Mouse (Mus musculus) liver, embryonic 16.5 days (tissue): ENCODE measurements around the gene Omd. TPM values are rescaled to one million over a fixed set of nuclear protein-coding genes. Genes with fewer than 3 reads are reported as not detected.

Experiments used
- ATAC-seq: fragments of 200-750 bp; cut with Nextera tagmentation; 2 replicates; pipeline ENCODE4 v1.8.0; 2017; ENCODE audit warnings: low read depth, mild to moderate bottlenecking, moderate number of reproducible peaks, moderate library complexity
- H3K27ac ChIP-seq: fragments of 300-500 bp; sonication (generic); 2 replicates; pipeline ENCODE4 v1.5.1; 2014; ENCODE audit warnings: mild to moderate bottlenecking, low read length
- H3K27me3 ChIP-seq: fragments of 300-500 bp; sonication (generic); 2 replicates; pipeline ENCODE4 v1.6.1; 2014; ENCODE audit warnings: low read depth, low read length, mixed read lengths; ENCODE audit not compliant: control insufficient read depth, insufficient read depth
- H3K36me3 ChIP-seq: fragments of 300-500 bp; sonication (generic); 2 replicates; pipeline ENCODE4 v1.6.1; 2014; ENCODE audit warnings: mild to moderate bottlenecking; ENCODE audit not compliant: control insufficient read depth, insufficient read depth
- H3K4me1 ChIP-seq: fragments of 300-500 bp; sonication (generic); 2 replicates; pipeline ENCODE4 v1.6.1; 2014; ENCODE audit warnings: low read depth, low read length, mixed read lengths; ENCODE audit not compliant: control insufficient read depth
- H3K4me2 ChIP-seq: fragments of 300-500 bp; sonication (generic); 2 replicates; pipeline ENCODE4 v1.6.1; 2014; ENCODE audit warnings: low read depth, low read length, mixed read lengths
- H3K4me3 ChIP-seq: fragments of 300-500 bp; sonication (generic); 2 replicates; pipeline ENCODE4 v1.5.1; 2014; ENCODE audit warnings: low read depth, mild to moderate bottlenecking, low read length
- H3K9ac ChIP-seq: fragments of 300-500 bp; sonication (generic); 2 replicates; pipeline ENCODE4 v1.6.1; 2014; ENCODE audit warnings: low read depth, low read length
- H3K9me3 ChIP-seq: fragments of 300-500 bp; sonication (generic); replicated peaks from 2 replicates; pipeline ENCODE4 v1.6.1; 2016; ENCODE audit warnings: low read length; ENCODE audit not compliant: control insufficient read depth
- WGBS: fragments of 180-500 bp; shearing (Covaris S2); extraction: QIAGEN DNeasy Blood & Tissue Kit; methylation state at CpG from one replicate; pipeline ENCODE4 v1.1.7; 2014; ENCODE audit not compliant: insufficient replicate concordance; 5-methylcytosine and 5-hydroxymethylcytosine counted together
- polyA plus RNA-seq: library from polyadenylated mRNA; unstranded; fragments of >200 nt; fragmentation: Nextera tagmentation; extraction: Ambion mirVana; gene quantifications from 2 replicates; pipeline ENCODE4 v1.2.1, GENCODE M21; 2015

Gene Omd
- polyA plus RNA-seq, 1 experiment from 2014 or later, result 0.39 TPM

DNA sequence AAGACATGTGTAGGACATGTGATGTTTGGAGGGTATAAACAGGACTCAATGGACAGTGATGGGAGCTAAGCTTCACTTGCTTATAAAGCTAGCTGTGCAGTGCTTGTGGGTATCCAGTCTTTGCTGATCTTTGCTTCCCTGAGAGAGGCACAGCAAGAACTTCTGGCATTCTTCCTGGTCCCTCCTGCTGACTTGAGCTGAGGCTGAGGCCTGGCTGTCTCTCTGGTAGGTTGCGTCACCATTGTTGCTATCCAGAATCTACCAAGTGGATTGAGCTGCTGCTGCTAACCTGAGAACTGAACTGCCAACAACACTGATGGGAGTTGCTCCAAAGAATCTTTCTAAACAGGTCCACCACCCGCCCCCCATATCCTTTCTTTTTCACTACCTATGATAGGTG lies 46.8 kb downstream of the Omd start:
- H3K36me3 ChIP-seq, result no peaks in the 10 kb centered on the region
- H3K9me3 ChIP-seq, result no peaks in the 10 kb centered on the region
- ATAC-seq, result no peak
- H3K27ac ChIP-seq, result no peak overlapping the region
- H3K27me3 ChIP-seq, result no peaks in the 10 kb centered on the region
- H3K4me2 ChIP-seq, result no peak overlapping the region
- no peaks in the 10 kb centered on the region for H3K4me1 ChIP-seq
- no peak overlapping the region for H3K9ac ChIP-seq
- no peak overlapping the region for H3K4me3 ChIP-seq
- 76% methylated on average over 2 of the region's 2 CpGs for WGBS

DNA sequence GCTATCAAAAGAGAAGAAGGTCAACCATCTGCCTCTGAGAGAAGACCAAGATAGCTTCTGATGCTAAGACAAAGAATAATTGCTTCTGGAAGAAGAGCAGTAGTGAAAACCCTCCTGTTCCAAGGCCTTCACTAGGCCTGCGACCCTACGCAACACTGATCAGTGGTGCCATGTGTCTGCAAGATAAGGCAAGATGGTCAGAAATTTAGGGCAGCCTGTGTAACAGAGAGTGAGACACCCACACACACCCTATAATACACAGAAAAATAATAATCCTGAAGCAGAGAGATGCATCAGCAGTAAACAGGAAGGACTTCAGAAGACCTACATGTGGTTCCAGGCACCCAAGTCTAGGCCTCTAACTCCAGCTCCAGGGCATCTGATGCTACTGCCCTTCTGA lies 57.7 kb downstream of the Omd start:
- peak; percentile 89 for ATAC-seq
- no peak overlapping the region for H3K4me3 ChIP-seq

More for the DNA sequence above, 57.7 kb downstream of the Omd start:
- Histone ChIP-seq H3K36me3 (no peaks in the 10 kb centered on the region), H3K9me3 (no peaks in the 10 kb centered on the region), H3K27me3 (no peaks in the 10 kb centered on the region), H3K4me1 (peaks cover 5% of the 10 kb centered on the region), H3K27ac (peak overlapping the region; percentile 36; the same call in 1 of the 2 replicates), H3K4me2 (no peak overlapping the region), H3K9ac (no peak overlapping the region)
- WGBS, result 30% methylated on average over 2 of the region's 2 CpGs

Other genes starting within 250 kb of the Omd start
- 6.3 and 6.5 TPM in 2 replicates for gene Bicd2, start 240.9 kb upstream of the Omd start, polyA plus RNA-seq
- 6.6 and 6.8 TPM in 2 replicates for gene Ippk, start 161.2 kb upstream of the Omd start, polyA plus RNA-seq
- 0.62 and 0.68 TPM in 2 replicates for gene Tes3-ps, start 89.1 kb upstream of the Omd start, polyA plus RNA-seq
- gene Ecm2, start 77.7 kb upstream of the Omd start, polyA plus RNA-seq, result 0.36 and 0.38 TPM in 2 replicates
- gene Aspn, start 38.0 kb upstream of the Omd start, polyA plus RNA-seq, result 1.4 and 1.5 TPM in 2 replicates
- 2.5 and 4.1 TPM in 2 replicates for gene Ogn, start 25.6 kb downstream of the Omd start, polyA plus RNA-seq
- 18.2 and 21.0 TPM in 2 replicates for gene Cenpp, start 70.3 kb downstream of the Omd start, polyA plus RNA-seq
- 5.4 and 5.5 TPM in 2 replicates for gene Nol8, start 70.6 kb downstream of the Omd start, polyA plus RNA-seq
- 48.3 and 50.2 TPM in 2 replicates for gene Iars, start 99.6 kb downstream of the Omd start, polyA plus RNA-seq
- not detected in 2 replicates for gene Gm30302, start 216.5 kb downstream of the Omd start, polyA plus RNA-seq